Mouse (Mus musculus): ENCODE data around the gene Hdac5.

GRCm38 (mm10) chr11:102228191-102228545, 1.8 kb downstream of the Hdac5 start:
- TF ChIP-seq CTCF (IDR thresholded peaks at IDR 0.05): no peak
- TF ChIP-seq EP300 (IDR thresholded peaks at IDR 0.05): no peak
